ENCODE assay signal across 7 mouse cellular contexts in the genomic region with DNA sequence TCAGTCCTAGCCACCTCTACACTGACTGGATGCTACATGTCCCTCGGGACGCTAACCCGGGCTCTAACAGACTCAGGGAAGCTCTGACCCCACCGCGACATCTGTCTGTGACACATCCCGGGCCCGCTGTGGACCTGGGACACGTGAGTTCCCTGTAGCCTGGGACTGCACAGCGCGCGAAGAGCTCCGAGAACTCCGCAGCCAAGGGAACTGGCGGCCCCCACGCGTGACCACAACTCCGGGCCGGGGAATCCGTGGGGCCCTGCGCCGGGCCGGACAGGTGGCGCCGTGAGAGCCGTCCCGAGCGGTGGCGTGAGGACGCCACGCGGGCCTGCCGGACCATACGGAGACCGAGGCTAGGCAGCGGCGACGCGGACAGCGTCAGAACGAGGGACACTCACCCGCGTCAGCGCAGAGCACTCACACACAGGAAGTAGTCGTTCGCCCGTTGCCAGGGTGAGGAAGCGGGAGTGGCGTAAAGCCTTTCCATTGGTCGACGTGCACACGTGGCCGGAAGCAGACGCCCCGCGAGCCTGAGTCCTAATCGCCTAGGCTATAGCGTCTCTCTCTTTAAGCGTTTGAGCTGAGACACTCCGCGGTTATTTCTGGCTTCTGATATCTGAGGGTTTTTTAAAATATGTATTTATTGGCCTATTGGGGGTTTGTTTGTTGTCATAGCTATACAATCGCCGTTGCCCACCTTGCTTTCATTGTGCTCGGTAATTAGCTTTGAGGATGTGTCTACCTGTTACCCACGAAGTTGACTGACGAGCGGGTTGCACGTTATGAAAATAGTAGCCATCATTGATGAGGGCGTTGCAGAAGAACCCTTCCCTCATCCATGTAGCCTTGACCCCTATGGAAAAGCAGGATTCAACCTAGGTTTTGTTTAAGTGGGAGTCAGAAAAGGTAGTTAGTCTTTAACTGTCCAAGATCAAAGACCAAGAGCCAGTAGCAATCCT. TPM values are rescaled to one million over a fixed set of nuclear protein-coding genes. Genes with fewer than 3 reads are reported as not detected.
DNase-seq lines count a peak whose midpoint lies in the region; ATAC-seq lines count a peak whose summit lies in the region.

Gene Tasp1, minus strand, starts transcription at position 453 of the 962 bp plus-strand sequence.

- H3K9ac ChIP-seq in intestine, embryonic 16.5 days (ENCODE audit: low read depth, low read length): peak within 1 kb of the TSS; percentile 89
- peak within 1 kb of the TSS; percentile 88 for H3K9ac ChIP-seq in midbrain, embryonic 11.5 days (ENCODE audit: low read length)

- H3K36me3 ChIP-seq in intestine, embryonic 16.5 days (ENCODE audit: control insufficient read depth, insufficient read depth, low read length): no peaks in the 10 kb centered on the region
- H3K36me3 ChIP-seq in midbrain, embryonic 11.5 days (ENCODE audit: control insufficient read depth, insufficient read depth, low read length): no peaks in the 10 kb centered on the region

- intact Hi-C loops in left cerebral cortex, postnatal 36 days (cut with DNase I): loop anchor here (10.0 kb wide), 1 partner anchor 98 kb away; no protein-coding TSS in a partner anchor

- 0 out of 2 replicates have a peak, but pooled peaks cover 3% of the 10 kb centered on the region for H3K9me3 ChIP-seq in intestine, embryonic 16.5 days (ENCODE audit: control insufficient read depth, low read length)
- no peaks in the 10 kb centered on the region for H3K9me3 ChIP-seq in midbrain, embryonic 11.5 days (ENCODE audit: control insufficient read depth, low read length)

- H3K4me2 ChIP-seq in intestine, embryonic 16.5 days (ENCODE audit: low read depth, low read length): peak within 1 kb of the TSS; percentile 89
- peak within 1 kb of the TSS; percentile 60 for H3K4me2 ChIP-seq in midbrain, embryonic 11.5 days

- no peaks in the 10 kb centered on the region for H3K27me3 ChIP-seq in intestine, embryonic 16.5 days (replicated peaks; ENCODE audit: control insufficient read depth, insufficient read depth, low read length)
- H3K27me3 ChIP-seq in midbrain, embryonic 11.5 days (ENCODE audit: control insufficient read depth, insufficient read depth, low read length): no peaks in the 10 kb centered on the region

- no peaks in the 10 kb centered on the region for H3K4me1 ChIP-seq in intestine, embryonic 16.5 days (ENCODE audit: control insufficient read depth, insufficient read depth, low read length)
- H3K4me1 ChIP-seq in midbrain, embryonic 11.5 days (ENCODE audit: control insufficient read depth, insufficient read depth, low read length): peaks cover 2% of the 10 kb centered on the region; the same call in 1 of the 2 replicates

- ATAC-seq in intestine, embryonic 16.5 days: peak; percentile 100
- ATAC-seq in midbrain, embryonic 11.5 days (ENCODE audit: low FRiP score): peak; percentile 100

- peak within 1 kb of the TSS; percentile 94 for H3K4me3 ChIP-seq in intestine, embryonic 16.5 days (ENCODE audit: low read length)
- H3K4me3 ChIP-seq in midbrain, embryonic 11.5 days (ENCODE audit: low read depth, low read length): peak within 1 kb of the TSS; percentile 87

- under 1% methylated on average over 68 of the region's 68 CpGs for WGBS in intestine, embryonic 16.5 days
- under 1% methylated on average over 68 of the region's 68 CpGs for WGBS in midbrain, embryonic 11.5 days

- peak within 1 kb of the TSS; percentile 87 for H3K27ac ChIP-seq in intestine, embryonic 16.5 days (ENCODE audit: low read length)
- peak within 1 kb of the TSS; percentile 74 for H3K27ac ChIP-seq in midbrain, embryonic 11.5 days (ENCODE audit: low read depth, low read length)

- peak; percentile 95 for DNase-seq in adrenal gland, adult 8-10 months
- peak; percentile 85 for DNase-seq in embryo, embryonic 9.5 days (ENCODE audit: extremely low spot score)
- peak; percentile 70 to 91 for DNase-seq in gastrocnemius, postnatal 4 days (ENCODE audit: low spot score in 2 of 2)
- peak; percentile 95 to 96 for DNase-seq in left cerebral cortex, postnatal 36 days (ENCODE audit: low spot score in 2 of 2)
- DNase-seq in midbrain, embryonic 11.5 days (ENCODE audit: low spot score, missing footprints): peak; percentile 97
- peak; percentile 91 for DNase-seq in skeletal muscle tissue, adult 2 months (ENCODE audit: low read depth, low spot score)

RNA-seq across cellular contexts. Expression of gene Tasp1, which starts in this region (rescaled TPM):
- 10 to 100 TPM in 3 of 4 experiments, 1 to 10 TPM in 1; 8.7 to 14.1 (median 12.5) TPM for total RNA-seq in adrenal gland, adult 8-10 months (2022)
- total RNA-seq in gastrocnemius, postnatal 4 days (2021): 1 to 10 TPM; 7.9 to 8.6 TPM
- polyA plus RNA-seq in intestine, embryonic 16.5 days (2015; fragmentation: Nextera tagmentation; extraction: Ambion mirVana): 17.4 and 17.9 TPM in 2 replicates
- 10 to 100 TPM; 34.5 to 37.9 TPM for total RNA-seq in left cerebral cortex, postnatal 36 days (2021)
- 14.8 and 16.8 TPM in 2 replicates for polyA plus RNA-seq in midbrain, embryonic 11.5 days (2014; fragmentation: Nextera tagmentation; extraction: Ambion mirVana)

Comparison
In these comparisons a context has a peak if more than half of its experiments do, and no peak if none do; other contexts are left out.
1. Peak in every context shown above with its lines: DNase-seq, ATAC-seq, H3K4me3 ChIP-seq and H3K27ac ChIP-seq.